Mouse (Mus musculus): ENCODE measurements around the gene Rab3a.
A peak's percentile ranks its signal among the peaks of the same experiment; 100 is the strongest.

Gene Rab3a

DNA sequence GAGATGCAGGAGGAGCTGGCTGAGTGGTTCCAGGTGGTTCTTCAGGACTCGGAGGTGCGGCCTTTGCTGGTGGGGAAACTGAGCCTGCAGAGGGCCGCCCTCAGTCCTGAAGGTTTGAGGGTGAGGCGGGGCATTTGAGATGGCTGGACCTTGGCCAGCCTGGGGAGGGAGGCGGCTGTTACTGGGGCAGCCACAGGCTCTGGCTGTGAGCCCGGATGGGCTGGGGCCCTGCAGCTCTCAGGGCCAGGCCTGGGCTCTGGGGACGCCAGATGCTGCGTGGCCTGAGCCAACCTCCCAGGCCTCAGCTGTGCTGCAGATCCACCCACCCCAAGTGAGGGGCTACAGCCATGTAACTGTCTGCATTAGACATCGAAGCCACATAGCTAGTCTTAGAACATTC is 19.4 kb downstream of the Rab3a start:
- DNase-seq (ENCODE audit: low read depth, low spot score) = no peak

DNA sequence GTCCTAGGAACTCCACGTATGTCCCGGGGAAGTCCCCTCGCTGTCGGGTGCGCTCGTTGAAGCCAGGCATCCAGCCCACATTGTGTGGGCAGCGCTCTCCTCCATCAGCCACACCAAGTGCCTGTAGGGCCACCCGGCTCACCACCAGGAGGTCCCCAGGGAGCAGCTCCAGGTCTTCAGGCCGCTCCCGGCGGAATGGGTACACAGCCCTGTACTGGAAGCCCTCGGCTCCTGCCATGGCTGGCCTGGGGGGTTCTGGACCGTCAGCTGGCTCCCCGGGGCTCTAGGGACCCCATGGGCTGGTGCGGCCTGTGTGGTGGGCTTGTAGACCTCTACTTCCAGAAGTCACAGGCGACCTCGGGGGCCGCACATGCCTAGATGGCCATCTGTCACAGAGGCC is 20.3 kb downstream of the Rab3a start:
- no peak for DNase-seq (ENCODE audit: low read depth, low spot score)

DNA sequence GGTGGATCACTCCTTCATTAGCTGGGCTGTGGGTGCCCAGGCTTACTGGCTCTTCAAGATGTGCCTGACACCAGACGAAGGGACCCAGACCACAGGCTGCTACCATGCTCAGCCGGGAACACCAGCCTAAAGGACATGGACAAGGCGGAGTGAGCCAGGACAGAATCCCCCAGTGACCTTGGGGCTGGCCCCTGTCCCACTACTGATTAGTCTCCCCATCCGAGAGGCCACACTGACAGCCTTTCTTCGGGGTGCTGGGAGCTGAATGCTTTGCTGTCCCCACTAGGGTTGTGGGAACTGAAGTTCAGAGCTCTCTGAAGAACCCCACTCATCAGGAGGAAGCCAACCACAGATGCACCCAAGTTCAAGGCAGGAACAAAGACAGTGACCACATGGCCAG is 20.7 kb downstream of the Rab3a start:
- no peak for DNase-seq (ENCODE audit: low read depth, low spot score)

DNA sequence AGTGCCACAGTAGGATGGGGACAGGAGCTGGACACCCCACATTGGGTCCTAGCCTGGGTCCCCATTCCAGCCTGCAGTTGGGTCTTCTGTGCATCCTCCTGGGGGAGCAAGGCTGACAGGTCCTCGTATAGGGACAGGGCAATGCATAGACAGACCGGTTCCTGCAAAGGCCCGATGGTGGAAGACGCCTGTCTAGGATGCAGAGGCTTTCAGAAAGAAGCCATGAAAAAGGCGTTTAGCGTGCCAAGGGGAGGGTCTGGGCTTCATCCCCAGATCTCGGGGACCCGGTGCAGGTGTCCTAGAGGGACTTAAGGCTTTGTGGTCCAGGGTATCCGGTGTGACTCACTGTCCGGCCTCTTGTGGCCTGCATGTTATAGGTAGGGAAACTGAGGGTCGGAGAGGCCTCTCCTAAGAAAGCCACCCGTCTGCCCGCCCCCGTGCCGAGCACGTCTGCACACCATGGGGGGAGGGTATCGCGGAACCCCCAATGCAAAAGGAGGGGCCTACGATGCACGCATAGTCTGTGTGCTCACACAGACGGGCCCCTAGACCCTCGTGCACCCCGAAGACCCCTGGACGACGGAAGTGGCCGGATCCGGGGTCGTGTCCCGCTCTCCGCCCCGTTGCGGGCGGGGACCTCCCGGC is 21.5 kb downstream of the Rab3a start:
- no peak for DNase-seq (ENCODE audit: low read depth, low spot score)

DNA sequence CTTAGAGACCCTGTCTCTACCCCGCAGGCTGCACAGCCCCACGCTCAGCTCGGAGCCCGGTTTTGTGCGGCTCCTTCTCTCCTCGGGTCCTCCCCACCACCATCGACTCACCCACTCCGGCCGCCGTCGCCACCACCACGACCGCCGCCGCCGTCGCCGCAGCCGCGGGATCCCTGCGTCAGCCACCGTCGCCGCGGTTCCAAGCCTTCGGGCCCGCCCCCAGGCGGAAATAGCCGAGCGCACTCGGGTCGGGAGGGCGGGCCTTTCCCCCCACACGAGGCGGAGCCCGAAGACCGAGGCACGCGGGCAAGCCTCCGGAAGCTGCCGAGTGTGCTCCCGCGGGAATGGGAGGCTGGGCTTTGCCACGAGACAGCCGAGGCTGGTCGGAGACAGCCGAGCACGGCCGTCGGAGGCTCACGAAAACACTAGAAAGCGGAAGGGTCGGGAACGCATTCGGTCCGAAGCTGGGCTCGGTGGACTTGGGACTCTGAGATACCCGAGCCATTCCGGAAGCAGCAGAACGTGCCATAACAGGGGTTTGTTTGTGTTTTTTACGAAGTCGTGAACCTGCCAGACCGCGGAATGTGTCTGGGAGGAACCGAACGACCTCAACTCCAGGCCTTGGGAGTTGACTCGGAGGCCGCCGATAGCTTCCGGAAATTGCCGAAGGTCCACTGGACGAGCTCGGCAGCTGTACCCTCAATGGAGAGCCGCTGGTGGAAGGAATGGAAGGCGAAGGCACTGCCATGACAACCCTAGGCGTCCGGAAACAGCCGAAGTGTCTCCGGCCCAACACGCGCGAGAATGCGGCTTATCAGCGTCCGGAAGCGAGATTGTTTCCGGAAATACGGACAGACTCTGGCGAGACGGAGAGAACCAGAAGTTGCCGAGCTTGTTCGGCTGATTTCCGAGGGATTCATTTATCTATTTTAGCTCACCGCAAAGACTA is 22.3 kb downstream of the Rab3a start, which contains the start of gene Pik3r2:
TSS of gene Pik3r2 (minus strand) at position 218 of the 949 bp plus-strand sequence.
- DNase-seq (ENCODE audit: low read depth, low spot score) = peak; percentile 94

DNA sequence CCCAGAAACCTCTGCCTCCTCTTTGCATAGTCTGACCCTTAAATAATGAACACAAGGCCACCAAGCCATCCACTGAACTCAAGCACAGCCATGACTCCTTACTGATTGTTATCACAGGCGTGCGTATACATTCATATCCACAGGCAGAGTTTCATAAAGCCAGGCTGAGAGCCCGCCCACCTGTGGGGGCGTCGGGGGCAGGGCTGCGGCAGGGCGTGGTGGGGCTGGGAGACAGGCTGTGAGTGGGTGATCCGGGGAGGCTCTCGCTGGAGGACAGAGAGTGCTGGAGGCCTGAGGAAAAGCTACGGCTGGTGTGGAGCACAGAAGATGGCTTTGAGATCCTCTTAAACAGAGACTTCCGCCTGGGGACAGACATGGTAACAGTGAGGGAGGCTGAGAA is 25.6 kb downstream of the Rab3a start:
- DNase-seq (ENCODE audit: low read depth, low spot score) = no peak

DNA sequence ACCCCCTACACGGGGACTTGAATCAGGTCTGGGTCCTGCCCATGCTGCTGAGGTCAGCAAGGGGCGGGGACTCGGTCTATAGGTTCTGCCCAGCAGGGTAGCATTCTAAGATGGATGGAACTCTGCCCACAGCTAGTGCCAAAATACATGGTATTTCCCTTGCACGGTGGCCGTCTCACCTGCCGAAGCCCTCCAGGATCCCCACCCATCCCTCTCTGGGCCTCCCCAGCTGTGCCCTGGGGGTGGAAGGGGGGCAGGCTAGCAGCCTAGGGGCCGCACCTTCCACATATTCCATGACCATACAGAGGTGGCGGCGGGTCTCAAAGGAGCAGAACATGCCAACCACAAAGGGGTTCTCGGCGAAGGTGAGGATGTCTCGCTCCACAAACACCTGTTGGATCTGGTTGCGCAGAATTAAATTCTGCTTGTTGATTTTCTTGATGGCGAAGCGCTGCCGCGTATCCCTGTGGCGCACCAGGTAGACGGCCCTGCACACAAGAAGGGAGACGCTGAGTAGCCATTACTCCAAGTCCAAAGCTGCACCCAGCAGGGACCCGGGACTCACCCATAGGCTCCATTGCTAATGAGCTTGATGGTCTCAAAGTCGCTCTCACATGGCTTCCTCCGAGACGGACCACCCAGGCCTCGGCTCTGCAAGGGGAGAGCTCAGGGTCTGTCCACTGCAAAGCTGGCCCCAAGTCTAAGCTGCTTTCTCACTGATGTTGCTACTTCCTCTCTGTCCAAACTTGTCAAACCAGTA is 32.0 kb downstream of the Rab3a start:
- DNase-seq (ENCODE audit: low read depth, low spot score) = no peak

DNA sequence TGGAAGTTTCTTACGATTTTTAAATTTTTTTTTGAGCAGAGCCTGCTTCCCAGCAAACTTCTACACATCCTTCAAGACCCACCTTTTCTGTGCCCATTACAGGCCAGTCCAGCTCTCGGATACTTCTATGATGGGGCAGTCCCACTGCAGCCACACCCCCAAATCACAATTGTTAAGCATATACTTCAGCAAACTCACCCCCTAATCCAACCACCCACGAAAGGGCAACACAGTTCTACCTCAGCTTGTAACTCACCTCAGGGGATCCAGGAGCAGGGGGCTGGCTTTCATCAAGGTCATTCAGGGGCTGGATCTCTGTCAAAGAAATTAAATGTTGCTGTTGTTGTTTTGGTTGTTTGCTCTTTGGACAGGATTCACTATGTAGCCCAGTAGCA is 32.6 kb downstream of the Rab3a start:
- DNase-seq (ENCODE audit: low read depth, low spot score) = no peak

DNA sequence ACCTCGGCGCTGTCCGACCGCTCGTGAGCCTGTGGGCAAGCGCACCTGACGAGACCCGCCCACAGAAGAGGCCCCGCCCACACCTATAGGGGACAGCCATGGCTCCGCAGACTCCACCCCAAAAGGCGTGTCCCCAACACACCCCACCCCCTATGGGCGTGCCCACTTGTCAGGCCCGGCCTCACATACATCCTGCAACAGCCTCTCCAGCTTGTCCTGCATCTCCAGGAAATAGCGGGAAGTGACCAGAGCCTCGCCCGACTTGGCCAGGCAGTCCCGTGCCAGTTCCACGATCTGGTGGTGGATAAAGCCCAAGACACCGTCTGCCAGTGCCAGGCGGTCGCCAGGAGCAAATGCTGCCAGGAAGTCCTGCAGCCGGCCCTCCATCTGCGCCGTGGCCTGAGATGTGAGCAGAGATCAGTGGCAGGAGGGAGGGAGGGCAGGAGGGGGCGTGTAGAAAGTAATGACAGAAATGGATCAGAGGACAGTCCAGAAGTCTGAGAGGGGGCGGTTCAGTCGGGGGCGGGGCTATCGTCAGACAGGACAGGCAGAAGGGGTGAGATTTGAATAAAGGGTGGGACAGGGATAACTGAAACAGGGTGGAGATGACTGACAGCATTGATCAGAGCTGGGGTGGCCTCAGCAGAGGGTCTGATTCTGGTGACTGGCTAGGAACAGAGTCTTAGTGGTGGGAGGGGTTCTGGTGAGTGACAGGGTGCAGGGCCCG is 33.6 kb downstream of the Rab3a start:
- peak; percentile 90 for DNase-seq (ENCODE audit: low read depth, low spot score)

DNA sequence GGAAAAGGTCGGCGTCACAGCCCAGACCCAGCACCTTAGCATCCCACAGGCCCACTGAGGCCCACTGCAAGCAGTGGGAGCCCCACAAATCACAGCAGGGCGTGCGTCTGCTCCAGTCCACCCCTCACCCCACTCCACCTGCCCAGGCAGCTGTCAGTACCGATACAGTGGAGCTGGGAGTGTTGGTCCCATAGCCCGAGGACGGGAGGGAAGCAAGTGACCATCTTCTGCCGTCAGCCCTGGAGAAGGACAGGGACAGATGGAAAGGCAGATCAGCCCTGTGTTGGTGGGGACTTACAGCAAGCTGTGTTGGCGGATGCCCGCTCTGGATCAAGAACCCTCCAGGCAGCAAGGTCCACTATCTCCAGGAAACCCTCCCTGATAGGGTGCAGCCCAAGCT is 34.6 kb downstream of the Rab3a start:
- no peak for DNase-seq (ENCODE audit: low read depth, low spot score)

DNA sequence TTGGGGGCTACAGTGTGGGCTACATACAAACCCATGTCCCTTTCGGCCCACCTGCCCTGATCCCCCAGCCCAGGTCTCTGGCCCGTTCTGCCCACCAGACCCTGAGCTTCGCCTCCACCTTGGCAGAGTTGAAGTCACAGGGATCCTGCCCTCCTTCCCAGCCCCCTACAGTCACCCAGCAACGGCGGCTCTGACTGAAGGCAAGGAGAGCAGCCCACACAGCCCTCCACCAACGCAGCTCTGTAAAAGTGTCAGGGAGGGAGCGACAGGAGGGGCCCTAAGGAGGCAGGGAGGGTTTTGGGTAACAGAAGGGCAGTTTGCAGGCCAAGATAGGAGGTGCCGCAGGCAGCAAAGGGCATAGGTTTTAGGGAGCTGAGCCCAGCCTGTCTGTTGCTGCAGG is 36.4 kb downstream of the Rab3a start:
- DNase-seq (ENCODE audit: low read depth, low spot score) = no peak

DNA sequence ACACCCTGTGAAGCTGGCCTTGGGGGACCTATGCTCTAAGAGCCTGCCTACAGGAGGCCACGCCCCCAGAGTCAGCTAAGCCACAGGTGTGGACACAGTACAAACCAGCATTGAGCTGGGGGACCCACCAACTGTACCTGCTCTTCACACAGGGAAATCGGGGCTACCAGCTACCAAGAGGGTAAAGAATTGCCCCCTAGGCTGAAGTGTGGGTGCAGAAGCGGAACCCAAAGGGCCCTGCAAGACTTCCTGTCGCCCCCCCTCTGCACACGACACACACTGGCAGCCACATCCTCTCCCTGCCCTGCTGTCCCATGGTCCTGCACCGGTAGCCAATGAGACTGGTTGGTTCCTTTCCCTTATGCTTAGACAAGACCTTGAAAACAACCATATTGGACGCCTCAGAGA is 36.8 kb downstream of the Rab3a start:
- DNase-seq (ENCODE audit: low read depth, low spot score) = no peak

DNA sequence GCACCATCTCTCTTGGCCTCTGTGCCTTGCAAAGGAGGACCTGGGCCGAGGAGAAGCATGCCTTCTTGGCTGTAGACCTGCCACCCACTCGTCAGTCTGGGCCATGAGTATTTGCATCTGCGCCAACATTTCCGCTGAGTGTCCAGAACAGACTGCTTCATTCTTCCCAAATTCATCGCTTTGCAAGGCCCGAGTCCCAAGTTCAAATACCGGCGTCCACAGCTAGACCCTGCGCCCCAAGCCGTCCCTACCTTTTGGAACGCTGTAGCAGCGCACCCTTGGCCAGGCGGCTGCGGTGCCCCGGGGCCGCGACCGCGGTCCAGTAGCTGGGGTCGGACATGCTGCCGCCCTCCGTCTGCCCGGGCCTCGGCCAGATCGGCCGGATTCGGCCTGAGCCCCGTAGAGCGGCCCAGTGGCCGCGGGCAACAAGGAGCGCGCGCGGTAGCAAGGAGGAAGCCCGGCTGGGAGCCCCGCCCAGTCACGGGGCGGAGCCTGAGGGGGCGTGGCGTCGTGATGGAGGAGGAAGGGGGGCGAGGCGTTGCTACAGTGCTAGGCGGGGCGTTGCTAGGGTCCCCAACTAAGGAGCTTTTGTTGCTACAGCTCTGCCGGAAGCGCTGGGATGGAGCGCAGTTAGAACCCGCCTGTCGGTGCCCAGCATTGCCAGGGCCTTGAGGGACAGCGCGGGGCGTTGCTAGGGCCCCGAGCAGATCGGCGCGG is 37.7 kb downstream of the Rab3a start:
- DNase-seq (ENCODE audit: low read depth, low spot score) = peak; percentile 98

DNA sequence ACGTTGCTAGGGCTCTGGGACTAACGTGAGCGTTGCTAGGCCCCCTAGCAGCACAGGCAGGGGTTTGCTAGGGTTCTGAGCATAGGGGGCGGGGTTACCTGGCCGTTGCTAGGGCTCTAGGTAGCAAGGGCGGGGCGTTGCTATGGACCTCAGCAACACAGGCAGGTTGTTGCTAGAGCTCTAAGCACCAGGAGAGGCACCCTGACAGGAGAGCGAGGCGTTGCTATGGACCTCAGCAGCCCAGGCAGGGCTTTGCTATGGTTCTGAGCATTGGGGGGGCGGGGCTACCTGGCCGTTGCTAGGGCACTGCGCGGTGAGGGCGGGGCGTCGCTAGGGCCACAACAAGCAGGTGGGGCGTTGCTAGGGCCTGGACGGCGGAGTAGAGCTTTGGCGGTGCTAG is 38.2 kb downstream of the Rab3a start:
- DNase-seq (ENCODE audit: low read depth, low spot score) = peak; percentile 96

DNA sequence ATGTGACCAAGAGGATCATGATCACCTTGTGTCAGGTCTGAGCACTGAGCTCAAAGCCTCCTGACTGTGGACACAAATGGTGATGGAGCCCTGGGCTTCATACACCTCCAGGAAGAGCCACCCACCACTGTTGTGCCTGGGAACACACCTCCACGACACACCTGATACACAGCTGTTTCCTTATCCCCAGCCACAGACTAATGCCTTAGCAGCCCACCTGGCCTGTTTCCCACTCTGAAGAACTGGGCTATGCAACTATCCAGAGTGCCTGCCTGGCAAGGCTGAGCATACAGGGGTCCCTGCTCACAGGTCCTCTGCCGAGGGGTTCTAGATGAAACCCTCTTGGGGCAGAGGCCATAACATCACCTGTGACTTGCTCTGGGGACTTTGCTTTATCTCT is 39.7 kb downstream of the Rab3a start:
- DNase-seq (ENCODE audit: low read depth, low spot score) = no peak

DNA sequence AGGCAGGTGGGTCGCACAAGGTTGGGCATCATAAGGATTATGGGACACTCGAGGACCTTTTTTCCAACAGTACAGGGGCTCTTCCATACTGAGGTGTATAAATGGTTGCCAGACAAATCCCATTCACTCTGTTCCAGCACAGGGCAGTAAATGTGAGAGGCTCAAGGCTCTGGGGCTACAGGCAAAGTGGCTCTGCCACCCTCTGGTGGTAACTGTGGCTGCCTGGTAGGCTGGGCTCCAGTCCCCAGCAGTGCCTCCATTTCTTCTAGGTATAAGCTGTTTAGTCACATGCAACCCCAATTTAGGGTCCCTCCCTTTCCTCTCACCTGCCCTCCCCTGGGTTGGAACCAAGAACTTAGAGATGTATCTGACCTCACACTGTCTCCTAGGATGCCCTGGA is 40.9 kb downstream of the Rab3a start:
- DNase-seq (ENCODE audit: low read depth, low spot score) = no peak

DNA sequence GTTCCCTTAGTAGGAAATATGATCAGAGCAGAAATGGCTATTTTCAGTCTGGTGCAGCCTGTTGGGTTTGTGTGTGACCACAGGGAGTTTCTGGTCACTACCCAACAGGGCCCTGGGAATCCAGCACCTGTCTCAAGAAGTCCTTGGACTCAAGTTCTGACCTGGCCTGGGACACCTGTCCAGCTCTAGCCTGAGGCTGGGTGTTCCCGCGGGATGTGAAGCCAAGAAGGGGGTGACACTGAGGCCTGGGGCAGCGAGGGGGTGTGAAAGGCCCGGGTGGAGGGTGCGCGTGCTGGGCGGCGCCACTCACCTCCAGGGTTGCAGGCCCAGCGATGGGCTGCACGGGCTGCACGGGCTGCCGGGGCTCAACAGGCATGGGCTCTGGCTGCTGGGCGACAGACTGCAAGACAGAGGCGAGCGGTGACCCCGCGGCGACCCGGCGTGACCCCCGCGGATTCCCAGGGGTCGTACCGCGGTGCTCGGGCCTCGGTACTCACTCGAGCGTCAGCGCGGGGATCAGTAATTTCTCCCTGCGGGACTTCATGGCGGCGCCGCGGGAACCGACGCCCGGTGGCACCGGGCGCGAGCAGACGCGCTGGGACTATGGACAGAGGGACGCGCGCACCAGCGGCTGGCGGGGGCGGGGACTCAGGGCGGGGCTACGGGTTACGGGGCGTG is 42.1 kb downstream of the Rab3a start:
- no peak for DNase-seq (ENCODE audit: low read depth, low spot score)

DNA sequence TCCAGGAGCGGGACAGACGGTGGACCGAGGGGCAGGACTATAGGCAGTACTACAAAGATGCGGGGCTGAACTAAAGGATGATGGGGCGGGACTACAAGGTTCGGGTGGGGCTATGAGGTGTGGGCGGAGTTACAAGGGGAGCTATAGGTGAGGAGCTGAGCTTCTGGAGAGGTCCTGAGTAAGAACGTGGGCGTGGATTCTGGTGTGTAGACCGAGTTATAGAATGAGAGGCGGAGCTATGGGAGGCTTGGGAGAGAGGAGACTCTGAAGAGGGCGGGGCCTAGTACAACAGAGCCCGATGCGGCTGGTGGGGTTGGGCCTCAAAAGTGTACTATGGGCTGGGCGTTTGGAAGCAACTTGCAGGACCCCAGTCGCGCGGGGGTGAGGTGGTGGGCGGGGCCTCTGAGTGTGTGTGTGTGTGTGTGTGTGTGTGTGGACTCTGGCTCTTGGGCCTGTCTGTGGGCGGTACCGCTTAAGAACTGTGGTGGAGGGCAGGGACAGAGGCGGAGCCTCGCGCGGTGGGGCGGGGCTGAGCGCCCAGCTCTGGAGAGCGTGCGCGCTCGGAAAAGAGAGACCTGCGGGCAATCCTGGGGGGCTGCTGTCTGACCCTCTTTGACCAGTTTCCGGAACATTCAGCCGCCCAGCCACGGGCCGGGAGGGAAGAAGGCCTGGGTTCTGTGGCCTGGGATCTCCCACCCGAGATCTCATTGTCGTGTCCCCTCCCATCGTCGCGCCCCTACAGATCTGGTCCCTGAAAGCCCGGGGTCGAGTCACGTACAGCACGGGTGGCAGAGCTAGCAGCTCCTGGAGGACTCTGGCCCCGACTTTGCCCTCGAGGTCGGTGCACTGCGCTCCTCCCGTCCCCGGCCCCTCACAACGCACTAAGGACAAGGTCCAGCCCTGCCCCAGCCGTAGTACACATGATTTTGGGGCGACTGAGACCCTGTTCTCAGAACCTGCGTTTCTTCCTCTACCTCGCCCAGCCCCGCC is 42.9 kb downstream of the Rab3a start:
- DNase-seq (ENCODE audit: low read depth, low spot score) = peak; percentile 95

DNA sequence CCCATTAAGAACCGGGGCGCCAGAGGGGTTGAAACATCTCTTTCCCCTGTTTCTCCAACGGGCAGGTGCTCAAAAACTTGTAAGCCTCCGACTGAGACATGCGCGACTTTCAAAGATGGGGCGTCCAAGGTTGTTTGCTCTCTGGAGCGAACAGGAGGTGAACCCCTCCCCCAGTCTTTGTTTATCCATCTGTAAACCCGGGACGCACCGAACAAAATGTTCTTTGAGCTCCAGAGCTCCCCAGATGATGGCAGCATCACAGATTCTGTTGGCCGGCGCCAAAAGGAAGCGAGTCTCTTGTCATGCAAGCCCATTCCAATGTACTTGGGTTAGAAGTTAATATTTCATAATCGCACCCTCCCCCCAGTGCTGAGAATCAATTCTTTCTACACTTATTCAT is 43.8 kb downstream of the Rab3a start:
- no peak for DNase-seq (ENCODE audit: low read depth, low spot score)

Data from WW6 (cell line).